Mouse (Mus musculus) kidney, embryonic 14.5 days (tissue): ENCODE data around the gene Olfr619. TPM values are rescaled to one million over a fixed set of nuclear protein-coding genes. Genes with fewer than 3 reads are reported as not detected.

Source experiments
- ATAC-seq: fragments of 200-750 bp; cut with Nextera tagmentation; 2 replicates; pipeline ENCODE4 v1.8.0; 2017; ENCODE audit warnings: moderate number of reproducible peaks, mild to moderate bottlenecking, moderate TSS enrichment, moderate library complexity; ENCODE audit not compliant: low FRiP score, low TSS enrichment
- H3K27ac ChIP-seq: fragments of 300-500 bp; sonication (generic); 2 replicates; pipeline ENCODE4 v1.5.1; 2014; ENCODE audit warnings: low read depth, mild to moderate bottlenecking, low read length, moderate library complexity, mixed read lengths
- H3K27me3 ChIP-seq: fragments of 300-500 bp; sonication (generic); 2 replicates; pipeline ENCODE4 v1.6.1; 2014; ENCODE audit warnings: mild to moderate bottlenecking, low read length; ENCODE audit not compliant: control insufficient read depth, insufficient read depth
- H3K36me3 ChIP-seq: fragments of 300-500 bp; sonication (generic); 2 replicates; pipeline ENCODE4 v1.6.1; 2014; ENCODE audit warnings: low read length, mixed read lengths; ENCODE audit not compliant: control insufficient read depth, insufficient read depth
- H3K4me1 ChIP-seq: fragments of 300-500 bp; sonication (generic); 2 replicates; pipeline ENCODE4 v1.6.1; 2014; ENCODE audit warnings: low read length, mixed read lengths; ENCODE audit not compliant: control insufficient read depth, insufficient read depth
- H3K4me2 ChIP-seq: fragments of 300-500 bp; sonication (generic); replicated peaks from 2 replicates; pipeline ENCODE4 v1.6.1; 2014; ENCODE audit warnings: low read depth, mild to moderate bottlenecking, low read length
- H3K4me3 ChIP-seq: fragments of 300-500 bp; sonication (generic); 2 replicates; pipeline ENCODE4 v1.5.1; 2014; ENCODE audit warnings: mild to moderate bottlenecking, low read length
- H3K9ac ChIP-seq: fragments of 300-500 bp; sonication (generic); 2 replicates; pipeline ENCODE4 v1.6.1; 2014; ENCODE audit warnings: low read depth, mild to moderate bottlenecking, low read length, moderate library complexity
- H3K9me3 ChIP-seq: fragments of 300-500 bp; sonication (generic); 2 replicates; pipeline ENCODE4 v1.6.1; 2016; ENCODE audit warnings: low read length; ENCODE audit not compliant: control insufficient read depth
- WGBS: fragments of 180-500 bp; shearing (Covaris S2); extraction: QIAGEN DNeasy Blood & Tissue Kit; methylation state at CpG from one replicate; pipeline ENCODE4 v1.1.7; 2014; 5-methylcytosine and 5-hydroxymethylcytosine counted together
- polyA plus RNA-seq: library from polyadenylated mRNA; unstranded; fragments of >200 nt; fragmentation: Nextera tagmentation; extraction: Ambion mirVana; gene quantifications from 2 replicates; pipeline ENCODE4 v1.2.1, GENCODE M21; 2014

The Olfr619 gene
- not detected in 2 replicates for polyA plus RNA-seq

DNA sequence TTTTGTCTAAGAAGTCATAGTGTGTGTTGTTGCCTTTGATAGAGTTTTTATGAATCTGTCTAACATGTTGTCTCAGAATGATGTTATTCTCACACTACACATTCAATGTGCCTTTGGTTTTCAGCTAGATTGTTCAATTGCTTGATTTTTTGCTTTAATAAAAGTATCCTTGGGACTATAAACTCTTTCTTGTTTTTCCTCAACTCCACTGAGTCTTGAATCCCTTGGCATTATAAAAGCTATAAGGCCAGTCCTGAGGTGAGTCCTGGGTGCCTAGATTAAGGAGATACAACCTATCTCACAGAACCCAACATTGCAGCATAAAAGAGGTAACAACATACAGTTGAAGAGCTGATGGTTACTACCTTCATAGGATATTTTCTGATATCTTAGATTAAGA, at the start of gene Olfr619:
Olfr619 (plus strand) TSS at position 301 of the 400 bp plus-strand sequence.
- Histone ChIP-seq H3K4me3 (no peak within 1 kb of the TSS), H3K36me3 (no peaks in the 10 kb centered on the region)
- no peak for ATAC-seq

DNA sequence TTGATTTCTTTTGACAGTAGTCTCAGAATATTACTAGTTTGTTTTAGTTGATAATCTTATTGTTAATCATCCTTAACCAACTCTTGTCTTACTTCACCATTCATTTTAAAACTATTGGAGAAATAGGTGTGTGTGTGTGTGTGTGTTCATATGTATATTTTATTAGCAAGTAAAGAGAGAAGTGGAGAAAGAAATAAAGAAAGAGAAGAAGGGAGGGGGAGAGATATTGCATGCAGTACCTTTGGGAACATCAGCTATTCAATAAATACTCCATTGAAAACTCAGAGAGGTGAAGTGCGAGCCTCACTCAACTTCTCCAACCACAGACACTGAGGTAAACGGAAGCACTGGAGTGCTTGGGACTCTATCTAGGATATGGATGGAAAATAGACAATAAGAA, 44.6 kb upstream of the Olfr619 start, which contains the start of gene Olfr615:
Olfr615 (plus strand) TSS at position 301 of the 400 bp plus-strand sequence.
- Histone ChIP-seq H3K27me3 (no peaks in the 10 kb centered on the region), H3K4me2 (no peak within 1 kb of the TSS), H3K36me3 (no peaks in the 10 kb centered on the region), H3K27ac (no peak within 1 kb of the TSS), H3K9ac (no peak within 1 kb of the TSS), H3K4me1 (no peaks in the 10 kb centered on the region), H3K4me3 (no peak within 1 kb of the TSS), H3K9me3 (no peaks in the 10 kb centered on the region)
- ATAC-seq = no peak
- 80% methylated on average over 2 of the region's 2 CpGs for WGBS

More for the DNA sequence above, at the start of gene Olfr619:
- Histone ChIP-seq H3K4me2 (no peak within 1 kb of the TSS), H3K9ac (no peak within 1 kb of the TSS), H3K4me1 (no peaks in the 10 kb centered on the region), H3K27me3 (no peaks in the 10 kb centered on the region), H3K9me3 (no peaks in the 10 kb centered on the region), H3K27ac (no peak within 1 kb of the TSS)

DNA sequence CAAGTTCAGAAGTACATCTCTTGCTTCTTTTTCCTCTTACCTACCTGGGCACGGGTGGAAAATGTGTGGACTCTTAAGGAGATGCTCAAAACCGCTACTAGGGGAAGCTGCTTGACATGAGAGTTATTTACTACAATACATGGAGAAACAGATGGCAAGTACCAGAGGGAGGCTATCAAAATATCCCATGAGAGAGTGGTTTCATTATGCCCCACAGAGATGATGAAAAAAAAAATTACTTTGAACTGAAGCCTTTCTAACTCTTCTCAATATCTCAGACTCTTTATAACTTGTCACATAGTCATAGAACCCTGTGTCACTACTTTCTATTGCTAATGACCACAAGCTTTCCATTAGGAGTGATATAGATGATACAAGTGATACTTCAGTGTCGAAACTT, 31.3 kb upstream of the Olfr619 start, which contains the start of gene Olfr616:
Olfr616 (minus strand) TSS at position 101 of the 400 bp plus-strand sequence.
- Histone ChIP-seq H3K27me3 (no peaks in the 10 kb centered on the region), H3K36me3 (no peaks in the 10 kb centered on the region), H3K27ac (no peak within 1 kb of the TSS), H3K4me2 (no peak within 1 kb of the TSS), H3K4me3 (no peak within 1 kb of the TSS), H3K9ac (no peak within 1 kb of the TSS), H3K4me1 (no peaks in the 10 kb centered on the region), H3K9me3 (no peaks in the 10 kb centered on the region)
- no peak for ATAC-seq
- WGBS = 90% methylated on average over 3 of the region's 3 CpGs

DNA sequence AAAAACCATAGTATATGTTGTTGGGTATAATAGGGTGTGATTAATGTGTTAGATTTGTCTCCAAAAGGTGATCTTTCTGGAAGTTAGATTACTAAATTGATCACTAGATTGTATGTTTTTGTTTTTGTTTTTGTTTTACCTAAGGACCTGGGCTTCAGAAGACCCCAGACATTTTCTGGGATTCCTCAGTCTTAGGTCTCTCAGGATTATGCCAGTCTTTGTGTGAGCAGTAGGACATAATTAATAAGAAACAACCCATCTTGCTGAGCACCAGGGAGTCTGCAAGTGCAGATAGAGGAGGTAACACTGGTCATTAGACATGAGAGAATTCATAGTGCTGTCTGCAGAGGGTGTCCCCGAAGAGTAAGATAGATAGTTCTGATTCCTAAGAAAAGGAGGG, 27.6 kb upstream of the Olfr619 start, which contains the start of gene Olfr617:
Olfr617 (plus strand) TSS at position 301 of the 400 bp plus-strand sequence.
- Histone ChIP-seq H3K9me3 (no peaks in the 10 kb centered on the region), H3K27ac (no peak within 1 kb of the TSS), H3K9ac (no peak within 1 kb of the TSS), H3K36me3 (no peaks in the 10 kb centered on the region), H3K27me3 (no peaks in the 10 kb centered on the region), H3K4me1 (no peaks in the 10 kb centered on the region), H3K4me3 (no peak within 1 kb of the TSS), H3K4me2 (no peak within 1 kb of the TSS)
- ATAC-seq = no peak
- WGBS = 94% methylated on average over 1 of the region's 1 CpGs

DNA sequence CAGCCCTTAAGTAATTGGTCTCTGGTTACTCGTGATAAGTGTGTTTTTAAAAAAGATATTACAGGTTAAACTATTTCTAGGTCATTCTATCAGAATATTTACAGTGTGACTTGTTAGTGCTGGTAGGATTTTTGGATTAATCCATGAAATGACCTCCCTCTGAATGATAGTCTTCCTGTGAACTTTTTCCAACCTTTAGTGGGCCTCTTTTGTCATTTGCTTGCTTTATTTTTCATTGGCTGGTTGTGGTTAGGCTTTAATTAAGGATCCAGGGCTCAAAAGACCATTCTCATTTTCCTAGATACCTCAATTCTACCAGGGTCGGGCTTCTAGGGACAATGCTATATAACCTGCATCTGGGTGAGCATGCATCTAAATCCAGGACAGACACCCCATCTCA, 10.6 kb upstream of the Olfr619 start, which contains the start of gene Olfr618:
Olfr618 (plus strand) TSS at position 301 of the 400 bp plus-strand sequence.
- Histone ChIP-seq H3K36me3 (no peaks in the 10 kb centered on the region), H3K4me1 (no peaks in the 10 kb centered on the region), H3K9me3 (no peaks in the 10 kb centered on the region), H3K4me3 (no peak within 1 kb of the TSS), H3K27ac (no peak within 1 kb of the TSS), H3K27me3 (no peaks in the 10 kb centered on the region), H3K4me2 (no peak within 1 kb of the TSS), H3K9ac (no peak within 1 kb of the TSS)
- 62% methylated on average over 2 of the region's 2 CpGs for WGBS
- ATAC-seq = no peak

DNA sequence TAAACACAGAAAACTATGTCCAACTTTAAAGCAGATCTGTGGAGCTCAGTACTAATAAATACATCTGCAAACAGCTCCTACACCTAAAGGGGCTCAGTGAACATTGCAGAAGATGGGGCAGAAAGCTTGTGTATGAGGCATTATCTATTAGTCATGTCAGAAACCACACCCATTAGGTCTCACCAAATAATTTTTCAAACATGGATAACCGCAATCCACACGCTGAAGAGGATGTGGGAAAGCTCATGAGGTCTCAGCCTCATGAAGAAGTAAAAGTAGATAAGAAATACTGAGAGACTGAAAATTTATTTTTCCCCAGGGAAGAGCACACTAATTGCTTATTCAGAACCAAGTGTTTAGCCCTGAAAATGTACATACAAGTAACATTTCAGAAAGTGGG, 7.0 kb downstream of the Olfr619 start:
- H3K4me1 ChIP-seq = no peaks in the 10 kb centered on the region
- ATAC-seq = no peak
- no peaks in the 10 kb centered on the region for H3K27me3 ChIP-seq
- no peak overlapping the region for H3K4me3 ChIP-seq
- no peaks in the 10 kb centered on the region for H3K36me3 ChIP-seq
- no peak overlapping the region for H3K4me2 ChIP-seq
- no peak overlapping the region for H3K27ac ChIP-seq
- no peak overlapping the region for H3K9ac ChIP-seq
- H3K9me3 ChIP-seq = no peaks in the 10 kb centered on the region
- WGBS = 92% methylated on average over 2 of the region's 2 CpGs

DNA sequence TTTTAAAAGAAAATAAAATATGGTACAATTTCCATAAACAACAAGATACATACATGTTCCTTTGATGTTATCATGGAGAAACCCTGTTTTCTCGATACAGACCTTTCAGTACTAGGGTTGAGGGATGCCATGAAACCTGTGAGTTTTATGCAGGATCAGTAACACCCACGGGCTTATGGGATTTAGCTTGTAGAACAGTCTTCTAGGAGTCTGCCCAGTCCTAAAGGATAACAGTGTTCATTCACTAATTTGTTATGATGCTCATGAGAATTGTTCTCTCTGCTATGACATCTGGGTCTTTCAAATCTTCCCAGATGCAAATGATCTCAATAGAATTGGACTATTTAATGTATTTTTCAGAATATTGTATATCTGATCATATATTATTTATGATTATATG, 12.1 kb downstream of the Olfr619 start, which contains the start of gene Olfr620:
Olfr620 (minus strand) TSS at position 101 of the 400 bp plus-strand sequence.
- H3K9ac ChIP-seq = no peak within 1 kb of the TSS
- no peaks in the 10 kb centered on the region for H3K27me3 ChIP-seq
- no peak within 1 kb of the TSS for H3K27ac ChIP-seq
- H3K4me2 ChIP-seq = no peak within 1 kb of the TSS
- H3K4me3 ChIP-seq = no peak within 1 kb of the TSS
- no peaks in the 10 kb centered on the region for H3K36me3 ChIP-seq
- no peaks in the 10 kb centered on the region for H3K9me3 ChIP-seq
- no peak for ATAC-seq
- 82% methylated on average over 2 of the region's 2 CpGs for WGBS
- H3K4me1 ChIP-seq = no peaks in the 10 kb centered on the region

DNA sequence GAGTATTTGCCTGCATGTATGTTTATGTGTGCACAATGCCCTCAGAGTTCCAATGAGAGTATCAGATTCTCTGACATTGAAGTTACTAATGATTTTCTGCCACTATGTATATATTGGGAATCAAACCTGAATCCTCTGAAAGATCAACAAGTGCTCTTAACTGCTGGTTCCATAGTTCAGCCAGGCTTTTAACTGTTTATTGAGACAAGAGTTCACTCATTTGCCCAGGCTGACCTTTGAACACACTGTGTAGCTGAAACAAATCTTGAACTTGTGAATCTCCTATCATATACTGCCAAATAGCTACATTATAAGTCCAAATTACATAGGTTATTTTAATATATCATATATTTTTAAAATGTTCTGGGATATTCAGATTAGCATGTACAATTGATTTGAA, 36.4 kb downstream of the Olfr619 start:
- no peaks in the 10 kb centered on the region for H3K27me3 ChIP-seq
- H3K9me3 ChIP-seq = no peaks in the 10 kb centered on the region

DNA sequence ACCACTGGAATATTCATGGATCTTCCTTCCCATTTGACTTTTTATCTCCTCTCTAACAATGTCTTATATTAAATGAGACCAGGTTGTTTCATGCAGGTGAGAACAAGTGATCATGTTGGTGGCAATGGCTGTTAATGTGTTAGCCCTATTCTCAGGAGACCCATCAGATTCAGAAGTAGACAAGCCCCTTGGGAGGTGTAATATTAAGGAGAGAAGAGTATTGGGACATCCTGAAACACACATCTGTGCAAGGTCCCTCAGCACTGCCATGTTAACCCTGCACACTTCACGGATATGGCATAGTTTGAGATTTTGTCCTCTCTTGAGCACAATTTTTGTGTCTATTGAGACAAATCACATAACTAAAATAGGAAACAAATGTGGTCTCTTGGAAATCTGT, 42.2 kb downstream of the Olfr619 start, which contains the start of gene Olfr622:
Olfr622 (minus strand) TSS at position 101 of the 400 bp plus-strand sequence.
- no peak within 1 kb of the TSS for H3K9ac ChIP-seq
- H3K4me3 ChIP-seq = no peak within 1 kb of the TSS
- H3K9me3 ChIP-seq = no peaks in the 10 kb centered on the region
- H3K27me3 ChIP-seq = no peaks in the 10 kb centered on the region
- no peaks in the 10 kb centered on the region for H3K4me1 ChIP-seq
- no peak for ATAC-seq
- WGBS = 81% methylated on average over 1 of the region's 1 CpGs
- H3K36me3 ChIP-seq = no peaks in the 10 kb centered on the region
- H3K27ac ChIP-seq = no peak within 1 kb of the TSS
- no peak within 1 kb of the TSS for H3K4me2 ChIP-seq

More for the DNA sequence above, 36.4 kb downstream of the Olfr619 start:
- H3K4me3 ChIP-seq = no peak overlapping the region
- no peak for ATAC-seq
- H3K9ac ChIP-seq = no peak overlapping the region
- no peak overlapping the region for H3K4me2 ChIP-seq
- no peaks in the 10 kb centered on the region for H3K36me3 ChIP-seq
- H3K4me1 ChIP-seq = no peaks in the 10 kb centered on the region
- no peak overlapping the region for H3K27ac ChIP-seq
